Mouse (Mus musculus): ENCODE data around the gene Tusc2.

GRCm38 (mm10) chr9:107526198-107527026, 36.6 kb upstream of the Tusc2 start:
- TF ChIP-seq CTCF (IDR thresholded peaks at IDR 0.05 in 2 of 3, conservative IDR thresholded peaks at IDR 0.05 in 1 of 3; ENCODE audit: control insufficient read depth in 1 of 3, insufficient read depth in 1 of 3, low read depth in 2 of 3, low read length in 3 of 3, poor library complexity in 1 of 3, severe bottlenecking in 1 of 3): no peak
- TF ChIP-seq EP300 (IDR thresholded peaks at IDR 0.05; ENCODE audit: low read depth in 1 of 2, low read length in 2 of 2): no peak
- TF ChIP-seq TAL1 (IDR thresholded peaks at IDR 0.05; ENCODE audit: low read length): no peak
- no peak for TF ChIP-seq USF1 (IDR thresholded peaks at IDR 0.05; ENCODE audit: low read depth, low read length)
- no peak for TF ChIP-seq MAFK (IDR thresholded peaks at IDR 0.05; ENCODE audit: borderline replicate concordance, low read depth, low read length)

All from MEL (cell line).